Mouse (Mus musculus) liver, postnatal 0 days (tissue): ENCODE measurements around the gene S100pbp.

Experiments used
- CTCF ChIP-seq: sonication (generic); IDR thresholded peaks from 2 replicates; pipeline ENCODE4 v1.5.1; 2016; ENCODE audit warnings: antibody characterized with exemption, low read depth
- EP300 ChIP-seq: IDR thresholded peaks from 2 replicates; pipeline ENCODE4 v1.6.1; 2016; ENCODE audit warnings: antibody characterized with exemption, low read depth, mild to moderate bottlenecking

DNA sequence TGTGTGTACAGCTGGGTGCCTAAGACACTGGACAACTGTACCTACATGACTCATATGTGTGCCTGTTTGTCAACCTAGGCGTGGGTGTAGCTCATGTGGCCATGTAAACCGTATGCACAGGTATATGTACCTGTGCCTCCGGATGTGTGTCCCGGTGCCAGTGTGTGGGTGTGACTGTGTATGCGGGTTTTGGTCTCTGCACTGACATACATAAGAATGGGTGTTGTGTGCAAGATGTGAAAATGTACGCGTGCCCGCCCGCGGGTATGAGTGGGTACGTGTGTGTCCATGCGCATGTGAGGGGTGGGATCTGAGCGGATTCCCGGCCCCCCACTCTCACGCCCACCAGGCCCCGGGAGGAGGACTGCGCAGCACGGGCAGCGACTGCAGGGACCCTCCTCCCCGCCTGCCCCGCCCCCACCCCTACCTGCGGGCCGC lies 49.1 kb upstream of the S100pbp start:
- TF ChIP-seq CTCF (no peak), EP300 (no peak)
